ENCODE assay signal across 14 mouse cellular contexts in genomic region chr4:130799582-130799981, GRCm38 (mm10). TPM values are rescaled to one million over a fixed set of nuclear protein-coding genes. Genes with fewer than 3 reads are reported as not detected.
DNase-seq lines count a peak whose midpoint lies in the region; ATAC-seq and TF ChIP-seq lines count a peak whose summit lies in the region.
"Had no signal": no experiment of that assay in that cellular context is flagged by ENCODE, and none has a peak within 500 bp of the region (broad histone marks: within the 10 kb centered on the region; RNA-seq: fewer than 3 reads in every experiment).

No protein-coding gene starts in this region.

- H3K4me1 ChIP-seq in hindbrain, postnatal 0 days (ENCODE audit: insufficient read depth, low read length) = peaks cover 58% of the 10 kb centered on the region
- peaks cover 52% of the 10 kb centered on the region for H3K4me1 ChIP-seq in hindbrain, embryonic 14.5 days (replicated peaks; ENCODE audit: control insufficient read depth, insufficient read depth, low read length)
- peaks cover 59% of the 10 kb centered on the region for H3K4me1 ChIP-seq in embryonic facial prominence, embryonic 15.5 days

- no peak overlapping the region for H3K9ac ChIP-seq in hindbrain, postnatal 0 days (replicated peaks; ENCODE audit: low read length)
- no peak overlapping the region for H3K9ac ChIP-seq in hindbrain, embryonic 14.5 days
- 0 out of 2 replicates have a peak overlapping the region, but pooled peaks have one; percentile 9 for H3K9ac ChIP-seq in embryonic facial prominence, embryonic 15.5 days
- H3K9ac ChIP-seq: kidney, embryonic 15.5 days; liver, embryonic 14.5 days had no signal

- H3K36me3 ChIP-seq in hindbrain, postnatal 0 days (ENCODE audit: insufficient read depth, low read length) = no peaks in the 10 kb centered on the region
- no peaks in the 10 kb centered on the region for H3K36me3 ChIP-seq in hindbrain, embryonic 14.5 days (replicated peaks; ENCODE audit: control insufficient read depth, insufficient read depth)
- H3K36me3 ChIP-seq in embryonic facial prominence, embryonic 15.5 days = no peaks in the 10 kb centered on the region
- H3K36me3 ChIP-seq: kidney, embryonic 15.5 days had no signal

- H3K27ac ChIP-seq in hindbrain, postnatal 0 days = peak overlapping the region; percentile 64; the same call in 1 of the 2 replicates
- H3K27ac ChIP-seq in hindbrain, embryonic 14.5 days = no peak overlapping the region
- no peak overlapping the region for H3K27ac ChIP-seq in embryonic facial prominence, embryonic 15.5 days (replicated peaks)
- H3K27ac ChIP-seq: liver, embryonic 14.5 days had no signal

- TF ChIP-seq CTCF in hindbrain, postnatal 0 days (IDR thresholded peaks at IDR 0.05; ENCODE audit: low read depth) = no peak

- H3K4me2 ChIP-seq in hindbrain, postnatal 0 days (ENCODE audit: low read depth, low read length) = no peak overlapping the region
- no peak overlapping the region for H3K4me2 ChIP-seq in hindbrain, embryonic 14.5 days (replicated peaks)
- no peak overlapping the region for H3K4me2 ChIP-seq in embryonic facial prominence, embryonic 15.5 days (replicated peaks)
- H3K4me2 ChIP-seq: kidney, embryonic 15.5 days had no signal

- DNase-seq in cerebellum, adult 9-11 months = peak; percentile 42
- DNase-seq in cerebellum, postnatal 25 days = no peak
- DNase-seq in hindbrain, postnatal 0 days (ENCODE audit: low spot score) = no peak
- no peak for DNase-seq in hindbrain, embryonic 14.5 days (ENCODE audit: low spot score)
- peak; percentile 50 for DNase-seq in 3134 (ENCODE audit: extremely low read depth, insufficient read length, low spot score)
- no peak for DNase-seq in right cerebral cortex, adult 18-20 months
- DNase-seq in urinary bladder, adult 18-20 months (ENCODE audit: low spot score in 2 of 2) = no peak
- DNase-seq: right cerebral cortex, postnatal 14 days; thymus, adult 18-20 months had no signal

- H3K9me3 ChIP-seq in hindbrain, postnatal 0 days (ENCODE audit: low read length) = no peaks in the 10 kb centered on the region
- H3K9me3 ChIP-seq in hindbrain, embryonic 14.5 days (ENCODE audit: control insufficient read depth, low read length) = no peaks in the 10 kb centered on the region
- no peaks in the 10 kb centered on the region for H3K9me3 ChIP-seq in embryonic facial prominence, embryonic 15.5 days (replicated peaks)
- H3K9me3 ChIP-seq: kidney, embryonic 15.5 days had no signal

- 75% methylated on average over 5 of the region's 5 CpGs for WGBS in hindbrain, postnatal 0 days
- WGBS in hindbrain, embryonic 14.5 days = 81% methylated on average over 5 of the region's 5 CpGs
- 80% methylated on average over 5 of the region's 5 CpGs for WGBS in embryonic facial prominence, embryonic 15.5 days

- H3K27me3 ChIP-seq in hindbrain, postnatal 0 days (ENCODE audit: insufficient read depth, low read length) = no peaks in the 10 kb centered on the region
- H3K27me3 ChIP-seq in hindbrain, embryonic 14.5 days (ENCODE audit: control insufficient read depth, insufficient read depth, low read length) = no peaks in the 10 kb centered on the region
- H3K27me3 ChIP-seq in embryonic facial prominence, embryonic 15.5 days = no peaks in the 10 kb centered on the region
- H3K27me3 ChIP-seq: kidney, embryonic 15.5 days had no signal

- no peak for ATAC-seq in hindbrain, postnatal 0 days
- ATAC-seq in hindbrain, embryonic 14.5 days (ENCODE audit: low FRiP score) = no peak
- no peak for ATAC-seq in embryonic facial prominence, embryonic 15.5 days (ENCODE audit: insufficient number of reproducible peaks, low FRiP score, low TSS enrichment, low read depth)

- H3K4me3 ChIP-seq in hindbrain, postnatal 0 days (ENCODE audit: low read length) = no peak overlapping the region
- no peak overlapping the region for H3K4me3 ChIP-seq in hindbrain, embryonic 14.5 days (replicated peaks; ENCODE audit: low read length)
- no peak overlapping the region for H3K4me3 ChIP-seq in embryonic facial prominence, embryonic 15.5 days (replicated peaks)
- H3K4me3 ChIP-seq: kidney, embryonic 15.5 days; layer of hippocampus, adult 2 months; myocyte had no signal

RNA-seq across cellular contexts. Expression of gene Sdc3, which starts 7.2 kb away (rescaled TPM):
- 587 and 649 TPM in 2 replicates for total RNA-seq in hindbrain, postnatal 0 days (2014; rRNA removed)
- 150 and 180 TPM in 2 replicates for polyA plus RNA-seq in hindbrain, postnatal 0 days (2015; fragmentation: Nextera tagmentation; extraction: Ambion mirVana)
- polyA plus RNA-seq in hindbrain, embryonic 14.5 days (2014; fragmentation: Nextera tagmentation; extraction: Ambion mirVana) = 110 and 129 TPM in 2 replicates
- polyA plus RNA-seq in embryonic facial prominence, embryonic 15.5 days (2015; fragmentation: Nextera tagmentation; extraction: Ambion mirVana) = 45.0 and 48.7 TPM in 2 replicates

Comparison
In these comparisons a context has a peak if more than half of its experiments do, and no peak if none do; other contexts are left out.
1. DNase-seq: peak in cerebellum, adult 9-11 months (single experiment) and 3134 (single experiment); none in cerebellum, postnatal 25 days (0 of 2), hindbrain, postnatal 0 days (single experiment), hindbrain, embryonic 14.5 days (single experiment), right cerebral cortex, adult 18-20 months (single experiment) and urinary bladder, adult 18-20 months (0 of 2).